Mouse (Mus musculus) forebrain, embryonic 10.5 days (tissue): Measurements from ENCODE around the gene Ptbp1. TPM values are rescaled to one million over a fixed set of nuclear protein-coding genes. Genes with fewer than 3 reads are reported as not detected.
A peak's percentile ranks its signal among the peaks of the same experiment; 100 is the strongest.

Source experiments
- DNase-seq: peaks from one replicate; pipeline ENCODE4 v3.0.0-alpha.2; 2017; ENCODE audit warnings: low spot score; ENCODE audit errors: extremely low spot score
- H3K27ac ChIP-seq: fragments of 300-500 bp; sonication (generic); 2 replicates; pipeline ENCODE4 v1.5.1; 2016; ENCODE audit warnings: mild to moderate bottlenecking
- H3K27me3 ChIP-seq: fragments of 300-500 bp; sonication (generic); 2 replicates; pipeline ENCODE4 v1.6.1; 2016; ENCODE audit warnings: mild to moderate bottlenecking; ENCODE audit not compliant: poor library complexity, severe bottlenecking
- H3K36me3 ChIP-seq: fragments of 300-500 bp; sonication (generic); replicated peaks from 2 replicates; pipeline ENCODE4 v1.6.1; 2016; ENCODE audit warnings: mild to moderate bottlenecking, moderate library complexity
- H3K4me1 ChIP-seq: fragments of 300-500 bp; sonication (generic); 2 replicates; pipeline ENCODE4 v1.6.1; 2016
- H3K4me3 ChIP-seq: fragments of 300-500 bp; sonication (generic); 2 replicates; pipeline ENCODE4 v1.5.1; 2016; ENCODE audit warnings: mild to moderate bottlenecking, moderate library complexity
- H3K9me3 ChIP-seq: fragments of 300-500 bp; sonication (generic); 2 replicates; pipeline ENCODE4 v1.6.1; 2016; ENCODE audit warnings: mild to moderate bottlenecking, moderate library complexity
- WGBS: fragments of 180-500 bp; shearing (Covaris S2); methylation state at CpG from one replicate; pipeline ENCODE4 v1.1.7; 2016; 5-methylcytosine and 5-hydroxymethylcytosine counted together
- microRNA-seq: library from miRNA; unstranded; fragments of <30 nt; microRNA quantifications from one replicate; pipeline ENCODE4, GENCODE M21; 2017
- polyA plus RNA-seq: library from polyadenylated mRNA; unstranded; fragments of >200 nt; fragmentation: Nextera tagmentation; extraction: Ambion mirVana; gene quantifications from 2 replicates; pipeline ENCODE4 v1.2.1, GENCODE M21; 2016

Gene Ptbp1
- polyA plus RNA-seq, 1 experiment from 2014 or later = 377 TPM

- Histone ChIP-seq H3K9me3 (0 out of 2 replicates have a peak, but pooled peaks cover 3% of the 10 kb centered on the region), H3K36me3 (peaks cover 68% of the 10 kb centered on the region), H3K27ac (no peak overlapping the region), H3K4me3 (peak overlapping the region; percentile 9; the same call in 1 of the 2 replicates), H3K4me1 (peaks cover 20% of the 10 kb centered on the region), H3K27me3 (peaks cover 60% of the 10 kb centered on the region)
- WGBS = 95% methylated on average over 9 of the region's 9 CpGs
- DNase-seq = no peak
Observed at GRCm38 (mm10) chr10:79906712-79907111, 52.5 kb downstream of the Ptbp1 start.

- Histone ChIP-seq H3K4me1 (peaks cover 21% of the 10 kb centered on the region), H3K27ac (0 out of 2 replicates have a peak overlapping the region, but pooled peaks have one; percentile 25), H3K9me3 (0 out of 2 replicates have a peak, but pooled peaks cover 3% of the 10 kb centered on the region), H3K4me3 (peak overlapping the region; percentile 73), H3K27me3 (peaks cover 55% of the 10 kb centered on the region), H3K36me3 (peaks cover 68% of the 10 kb centered on the region)
- no peak for DNase-seq
- 94% methylated on average over 10 of the region's 10 CpGs for WGBS
Observed at GRCm38 (mm10) chr10:79907415-79907814, 53.2 kb downstream of the Ptbp1 start.

GRCm38 (mm10) chr10:79908167-79909091, 54.2 kb downstream of the Ptbp1 start, which contains the start of gene Med16:
Med16 (minus strand) TSS chr10:79908923.
- 2% methylated on average over 52 of the region's 52 CpGs for WGBS
- Histone ChIP-seq H3K4me1 (peaks cover 24% of the 10 kb centered on the region), H3K4me3 (peak within 1 kb of the TSS; percentile 73), H3K27ac (peak within 1 kb of the TSS; percentile 99), H3K27me3 (peaks cover 45% of the 10 kb centered on the region), H3K36me3 (peaks cover 67% of the 10 kb centered on the region), H3K9me3 (0 out of 2 replicates have a peak, but pooled peaks cover under 1% of the 10 kb centered on the region)
- DNase-seq = peak; percentile 98

- peak overlapping the region; percentile 73 for H3K4me3 ChIP-seq
- H3K27ac ChIP-seq = peak overlapping the region; percentile 99
- peaks cover 38% of the 10 kb centered on the region for H3K27me3 ChIP-seq
- H3K36me3 ChIP-seq = peaks cover 58% of the 10 kb centered on the region
- WGBS = 24% methylated on average over 14 of the region's 14 CpGs
- H3K4me1 ChIP-seq = peaks cover 33% of the 10 kb centered on the region
- no peaks in the 10 kb centered on the region for H3K9me3 ChIP-seq
- DNase-seq = peak; percentile 57
Observed at GRCm38 (mm10) chr10:79909092-79909922, 55.1 kb downstream of the Ptbp1 start.

GRCm38 (mm10) chr10:79910556-79910955, 56.3 kb downstream of the Ptbp1 start, which contains the start of gene Gm26602:
Gm26602 (plus strand) TSS chr10:79910856.
- DNase-seq = no peak
- Histone ChIP-seq H3K27ac (peak within 1 kb of the TSS; percentile 99; the same call in 1 of the 2 replicates), H3K36me3 (peaks cover 45% of the 10 kb centered on the region), H3K9me3 (no peaks in the 10 kb centered on the region), H3K4me1 (peaks cover 45% of the 10 kb centered on the region), H3K27me3 (peaks cover 32% of the 10 kb centered on the region), H3K4me3 (0 out of 2 replicates have a peak within 1 kb of the TSS, but pooled peaks have one; percentile 1)
- 92% methylated on average over 4 of the region's 4 CpGs for WGBS

- Histone ChIP-seq H3K4me1 (peaks cover 62% of the 10 kb centered on the region), H3K4me3 (no peak overlapping the region; the same call in 1 of the 2 replicates), H3K9me3 (no peaks in the 10 kb centered on the region), H3K27ac (no peak overlapping the region), H3K36me3 (peaks cover 30% of the 10 kb centered on the region), H3K27me3 (peaks cover 21% of the 10 kb centered on the region)
- 67% methylated on average over 20 of the region's 20 CpGs for WGBS
- DNase-seq = no peak
Observed at GRCm38 (mm10) chr10:79912412-79912811, 58.2 kb downstream of the Ptbp1 start.

Small RNAs within 50 kb of the gene (microRNA-seq; reads per million reads assigned to microRNA genes)
- gene Mir6910 = not detected

Other genes starting within 250 kb of the Ptbp1 start
- not detected in 2 replicates for gene C2cd4c, start 240.4 kb upstream of the Ptbp1 start, polyA plus RNA-seq
- gene Shc2, start 216.5 kb upstream of the Ptbp1 start, polyA plus RNA-seq = 9.5 and 12.4 TPM in 2 replicates
- not detected in 2 replicates for gene Odf3l2, start 208.7 kb upstream of the Ptbp1 start, polyA plus RNA-seq
- gene Madcam1, start 189.9 kb upstream of the Ptbp1 start, polyA plus RNA-seq = 0.90 and 1.5 TPM in 2 replicates
- 59.7 and 63.8 TPM in 2 replicates for gene Tpgs1, start 185.1 kb upstream of the Ptbp1 start, polyA plus RNA-seq
- 253 and 264 TPM in 2 replicates for gene Cdc34, start 172.2 kb upstream of the Ptbp1 start, polyA plus RNA-seq
- gene Gzmm, start 165.4 kb upstream of the Ptbp1 start, polyA plus RNA-seq = 0.84 and 1.0 TPM in 2 replicates
- 598 and 623 TPM in 2 replicates for gene Bsg, start 149.9 kb upstream of the Ptbp1 start, polyA plus RNA-seq
- 0.06 TPM in 1 of 2 replicates, not detected in the other for gene Hcn2, start 137.8 kb upstream of the Ptbp1 start, polyA plus RNA-seq
- gene Polrmt, start 107.8 kb upstream of the Ptbp1 start, polyA plus RNA-seq = 50.9 and 52.9 TPM in 2 replicates
- 0.36 and 0.64 TPM in 2 replicates for gene Fgf22, start 99.4 kb upstream of the Ptbp1 start, polyA plus RNA-seq
- gene Rnf126, start 87.5 kb upstream of the Ptbp1 start, polyA plus RNA-seq = 92.4 and 113 TPM in 2 replicates
- 1.1 and 1.5 TPM in 2 replicates for gene Fstl3, start 77.2 kb upstream of the Ptbp1 start, polyA plus RNA-seq
- gene Prss57, start 63.5 kb upstream of the Ptbp1 start, polyA plus RNA-seq = not detected in 2 replicates
- gene Palm, start 60.9 kb upstream of the Ptbp1 start, polyA plus RNA-seq = 114 and 119 TPM in 2 replicates
- gene Misp, start 33.4 kb upstream of the Ptbp1 start, polyA plus RNA-seq = 0.18 and 1.0 TPM in 2 replicates
- gene Prtn3, start 20.0 kb downstream of the Ptbp1 start, polyA plus RNA-seq = 8.1 TPM in 2 replicates
- gene Plppr3, start 20.2 kb downstream of the Ptbp1 start, polyA plus RNA-seq = 91.4 and 102 TPM in 2 replicates
- gene Elane, start 31.8 kb downstream of the Ptbp1 start, polyA plus RNA-seq = not detected in 2 replicates
- not detected in 2 replicates for gene Cfd, start 36.4 kb downstream of the Ptbp1 start, polyA plus RNA-seq
- gene Med16, start 54.5 kb downstream of the Ptbp1 start, polyA plus RNA-seq = 61.8 and 65.7 TPM in 2 replicates
- gene Gm26602, start 56.4 kb downstream of the Ptbp1 start, polyA plus RNA-seq = 1.9 TPM in 1 of 2 replicates, not detected in the other
- gene Kiss1r, start 62.5 kb downstream of the Ptbp1 start, polyA plus RNA-seq = 0.28 and 0.48 TPM in 2 replicates
- gene R3hdm4, start 66.8 kb downstream of the Ptbp1 start, polyA plus RNA-seq = 112 and 116 TPM in 2 replicates
- gene Arid3a, start 72.6 kb downstream of the Ptbp1 start, polyA plus RNA-seq = 12.5 and 13.0 TPM in 2 replicates
- 165 and 167 TPM in 2 replicates for gene Wdr18, start 105.7 kb downstream of the Ptbp1 start, polyA plus RNA-seq
- gene Grin3b, start 116.3 kb downstream of the Ptbp1 start, polyA plus RNA-seq = 0.20 and 0.31 TPM in 2 replicates
- gene Tmem259, start 129.9 kb downstream of the Ptbp1 start, polyA plus RNA-seq = 8.4 and 9.6 TPM in 2 replicates
- 222 and 226 TPM in 2 replicates for gene Cnn2, start 134.2 kb downstream of the Ptbp1 start, polyA plus RNA-seq
- 2.9 and 3.1 TPM in 2 replicates for gene Abca7, start 142.1 kb downstream of the Ptbp1 start, polyA plus RNA-seq
- 8.0 and 9.1 TPM in 2 replicates for gene Arhgap45, start 162.2 kb downstream of the Ptbp1 start, polyA plus RNA-seq
- 279 and 286 TPM in 2 replicates for gene Polr2e, start 185.4 kb downstream of the Ptbp1 start, polyA plus RNA-seq
- 670 and 692 TPM in 2 replicates for gene Gpx4, start 192.7 kb downstream of the Ptbp1 start, polyA plus RNA-seq